Mouse (Mus musculus) liver, embryonic 16.5 days (tissue): ENCODE data around the gene Hspa1a. TPM values are rescaled to one million over a fixed set of nuclear protein-coding genes. Genes with fewer than 3 reads are reported as not detected.
"Not testable (repeated sequence)": the region's sequence is repeated elsewhere in the genome, so short reads cannot be mapped to it uniquely, and the experiment has no call there.

Source experiments
- ATAC-seq: fragments of 200-750 bp; cut with Nextera tagmentation; 2 replicates; pipeline ENCODE4 v1.8.0; 2017; ENCODE audit warnings: low read depth, mild to moderate bottlenecking, moderate number of reproducible peaks, moderate library complexity
- H3K27ac ChIP-seq: fragments of 300-500 bp; sonication (generic); 2 replicates; pipeline ENCODE4 v1.5.1; 2014; ENCODE audit warnings: mild to moderate bottlenecking, low read length
- H3K27me3 ChIP-seq: fragments of 300-500 bp; sonication (generic); 2 replicates; pipeline ENCODE4 v1.6.1; 2014; ENCODE audit warnings: low read depth, low read length, mixed read lengths; ENCODE audit not compliant: control insufficient read depth, insufficient read depth
- H3K36me3 ChIP-seq: fragments of 300-500 bp; sonication (generic); 2 replicates; pipeline ENCODE4 v1.6.1; 2014; ENCODE audit warnings: mild to moderate bottlenecking; ENCODE audit not compliant: control insufficient read depth, insufficient read depth
- H3K4me1 ChIP-seq: fragments of 300-500 bp; sonication (generic); 2 replicates; pipeline ENCODE4 v1.6.1; 2014; ENCODE audit warnings: low read depth, low read length, mixed read lengths; ENCODE audit not compliant: control insufficient read depth
- H3K4me2 ChIP-seq: fragments of 300-500 bp; sonication (generic); 2 replicates; pipeline ENCODE4 v1.6.1; 2014; ENCODE audit warnings: low read depth, low read length, mixed read lengths
- H3K4me3 ChIP-seq: fragments of 300-500 bp; sonication (generic); 2 replicates; pipeline ENCODE4 v1.5.1; 2014; ENCODE audit warnings: low read depth, mild to moderate bottlenecking, low read length
- H3K9ac ChIP-seq: fragments of 300-500 bp; sonication (generic); 2 replicates; pipeline ENCODE4 v1.6.1; 2014; ENCODE audit warnings: low read depth, low read length
- H3K9me3 ChIP-seq: fragments of 300-500 bp; sonication (generic); replicated peaks from 2 replicates; pipeline ENCODE4 v1.6.1; 2016; ENCODE audit warnings: low read length; ENCODE audit not compliant: control insufficient read depth
- WGBS: fragments of 180-500 bp; shearing (Covaris S2); extraction: QIAGEN DNeasy Blood & Tissue Kit; methylation state at CpG from one replicate; pipeline ENCODE4 v1.1.7; 2014; ENCODE audit not compliant: insufficient replicate concordance; 5-methylcytosine and 5-hydroxymethylcytosine counted together
- polyA plus RNA-seq: library from polyadenylated mRNA; unstranded; fragments of >200 nt; fragmentation: Nextera tagmentation; extraction: Ambion mirVana; gene quantifications from 2 replicates; pipeline ENCODE4 v1.2.1, GENCODE M21; 2015

Gene Hspa1a
- polyA plus RNA-seq, 1 experiment from 2014 or later, result 0.87 TPM

- WGBS, result 84% methylated on average over 27 of the region's 27 CpGs
- H3K4me2 ChIP-seq, result no peak overlapping the region
- H3K9ac ChIP-seq, result no peak overlapping the region
- H3K4me1 ChIP-seq, result peaks cover 16% of the 10 kb centered on the region
- H3K27me3 ChIP-seq, result peaks cover 8% of the 10 kb centered on the region
- no peaks in the 10 kb centered on the region for H3K36me3 ChIP-seq
- no peaks in the 10 kb centered on the region for H3K9me3 ChIP-seq
- H3K4me3 ChIP-seq, result no peak overlapping the region
- no peak for ATAC-seq
- H3K27ac ChIP-seq, result no peak overlapping the region
These were observed 6.3 kb upstream of the Hspa1a start for GRCm38 (mm10) chr17:34978239-34978638.

- Histone ChIP-seq H3K4me1 (peaks cover 15% of the 10 kb centered on the region), H3K9ac (no peak overlapping the region), H3K27me3 (peaks cover 19% of the 10 kb centered on the region), H3K27ac (no peak overlapping the region), H3K36me3 (no peaks in the 10 kb centered on the region), H3K4me2 (no peak overlapping the region), H3K9me3 (no peaks in the 10 kb centered on the region), H3K4me3 (no peak overlapping the region)
- no peak for ATAC-seq
- 85% methylated on average over 20 of the region's 20 CpGs for WGBS
These were observed 5.0 kb upstream of the Hspa1a start for GRCm38 (mm10) chr17:34977000-34977399.

GRCm38 (mm10) chr17:34975581-34976492 lies 3.9 kb upstream of the Hspa1a start:
- Histone ChIP-seq H3K4me1 (peaks cover 13% of the 10 kb centered on the region), H3K27ac (no peak overlapping the region), H3K4me2 (no peak overlapping the region), H3K36me3 (no peaks in the 10 kb centered on the region), H3K27me3 (peaks cover 22% of the 10 kb centered on the region), H3K9me3 (no peaks in the 10 kb centered on the region), H3K4me3 (no peak overlapping the region), H3K9ac (no peak overlapping the region)
- no peak for ATAC-seq
- WGBS, result 64% methylated on average over 3 of the region's 3 CpGs

GRCm38 (mm10) chr17:34971694-34972068 lies 275 bp downstream of the Hspa1a start:
- H3K27ac ChIP-seq, H3K9me3 ChIP-seq, H3K4me1 ChIP-seq, H3K36me3 ChIP-seq, H3K9ac ChIP-seq: not testable (repeated sequence)
- peak; percentile 10 for ATAC-seq
- Histone ChIP-seq H3K4me3 (peak overlapping the region; percentile 36; the same call in 1 of the 2 replicates), H3K27me3 (peaks cover 51% of the 10 kb centered on the region), H3K4me2 (peak overlapping the region; percentile 63)
- WGBS, result 4% methylated on average over 18 of the region's 43 CpGs

GRCm38 (mm10) chr17:34970850-34971249 lies 1.1 kb downstream of the Hspa1a start:
- WGBS, result 39% methylated on average over 19 of the region's 37 CpGs
- H3K4me2 ChIP-seq, H3K9ac ChIP-seq, H3K36me3 ChIP-seq, ATAC-seq, H3K4me1 ChIP-seq, H3K27ac ChIP-seq, H3K4me3 ChIP-seq, H3K9me3 ChIP-seq: not testable (repeated sequence)
- peaks cover 51% of the 10 kb centered on the region for H3K27me3 ChIP-seq

- H3K36me3 ChIP-seq, H3K9me3 ChIP-seq, H3K9ac ChIP-seq, H3K4me3 ChIP-seq, ATAC-seq, H3K4me1 ChIP-seq, H3K4me2 ChIP-seq, H3K27ac ChIP-seq: not testable (repeated sequence)
- WGBS, result 58% methylated on average over 6 of the region's 11 CpGs
- peaks cover 51% of the 10 kb centered on the region for H3K27me3 ChIP-seq
These were observed 2.1 kb downstream of the Hspa1a start, which contains the start of gene Gm20481 for GRCm38 (mm10) chr17:34969822-34970221. Gm20481 (plus strand) TSS chr17:34969912.

- Histone ChIP-seq H3K9ac (no peak overlapping the region), H3K27me3 (peaks cover 33% of the 10 kb centered on the region), H3K9me3 (no peaks in the 10 kb centered on the region), H3K27ac (no peak overlapping the region), H3K4me2 (no peak overlapping the region), H3K4me1 (no peaks in the 10 kb centered on the region), H3K4me3 (no peak overlapping the region), H3K36me3 (no peaks in the 10 kb centered on the region)
- WGBS, result 44% methylated on average over 5 of the region's 5 CpGs
- ATAC-seq, result no peak
These were observed 6.3 kb downstream of the Hspa1a start for GRCm38 (mm10) chr17:34965627-34966026.

GRCm38 (mm10) chr17:34964640-34965049 lies 7.3 kb downstream of the Hspa1a start:
- Histone ChIP-seq H3K4me2 (no peak overlapping the region), H3K4me1 (peaks cover 8% of the 10 kb centered on the region), H3K9ac (no peak overlapping the region), H3K4me3 (no peak overlapping the region), H3K27ac (no peak overlapping the region), H3K9me3 (no peaks in the 10 kb centered on the region), H3K36me3 (no peaks in the 10 kb centered on the region), H3K27me3 (peaks cover 31% of the 10 kb centered on the region)
- ATAC-seq, result no peak
- 50% methylated on average over 1 of the region's 1 CpGs for WGBS

- H3K27me3 ChIP-seq, result peaks cover 16% of the 10 kb centered on the region
These were observed 9.1 kb downstream of the Hspa1a start for GRCm38 (mm10) chr17:34962841-34963240.

More at GRCm38 (mm10) chr17:34962841-34963240, 9.1 kb downstream of the Hspa1a start:
- Histone ChIP-seq H3K27ac (no peak overlapping the region), H3K4me2 (no peak overlapping the region), H3K36me3 (no peaks in the 10 kb centered on the region), H3K4me3 (no peak overlapping the region), H3K4me1 (peaks cover 12% of the 10 kb centered on the region), H3K9ac (no peak overlapping the region), H3K9me3 (no peaks in the 10 kb centered on the region)
- ATAC-seq, result no peak
- 21% methylated on average over 1 of the region's 1 CpGs for WGBS
